Mouse (Mus musculus) embryo, embryonic 11 days (tissue): ENCODE data around the gene Slco1a1.
"Not testable (repeated sequence)": the region's sequence is repeated elsewhere in the genome, so short reads cannot be mapped to it uniquely, and the experiment has no call there.

ENCODE experiments used
- DNase-seq: peaks from one replicate; pipeline ENCODE4 v3.0.0-alpha.2; 2015

Slco1a1 gene

DNA sequence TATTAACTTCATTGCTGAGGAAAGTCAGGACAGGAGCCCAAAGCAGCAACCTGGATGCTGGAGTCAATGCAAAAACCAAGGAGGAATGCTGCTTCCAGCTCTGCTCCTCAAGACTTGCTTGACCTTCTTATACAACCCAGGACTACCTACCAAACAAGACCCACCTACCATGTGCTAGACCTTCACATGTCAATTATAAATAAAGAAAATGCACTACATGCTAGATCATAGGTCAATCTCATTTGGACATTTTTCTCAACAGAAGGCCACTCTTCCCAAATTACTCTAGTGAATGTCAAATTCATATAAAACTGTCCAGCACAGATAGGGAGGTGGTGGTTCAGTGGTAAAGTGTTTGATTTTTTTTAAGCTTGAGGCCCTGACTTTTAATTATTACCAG is at the start of gene Slco1a1:
Gene Slco1a1, minus strand, starts transcription at position 101 of the 400 bp plus-strand sequence.
- DNase-seq: no peak

DNA sequence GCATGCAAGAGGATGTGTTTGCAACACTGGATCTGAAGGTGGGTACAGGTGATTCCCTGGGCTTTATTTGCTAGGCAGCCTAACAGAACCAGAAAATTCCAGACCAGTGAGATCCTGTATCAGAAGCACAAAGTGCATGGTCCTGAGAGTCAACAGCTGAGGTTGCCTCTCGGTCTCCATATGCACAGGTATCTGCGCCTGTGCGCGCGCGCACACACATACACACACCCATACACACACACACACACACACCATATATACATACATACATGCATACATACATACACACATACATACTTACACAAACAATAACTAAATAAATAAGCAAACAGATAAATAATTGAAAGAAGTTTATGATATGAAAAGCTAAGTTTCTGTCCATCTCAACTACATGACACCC is 40.0 kb upstream of the Slco1a1 start:
- DNase-seq: no peak

GRCm38 (mm10) chr6:141984644-141985043 is 37.9 kb upstream of the Slco1a1 start:
- no peak for DNase-seq

GRCm38 (mm10) chr6:141962420-141962819 is 15.7 kb upstream of the Slco1a1 start:
- DNase-seq: no peak

GRCm38 (mm10) chr6:141961861-141962260 is 15.1 kb upstream of the Slco1a1 start:
- no peak for DNase-seq

GRCm38 (mm10) chr6:141960482-141960881 is 13.7 kb upstream of the Slco1a1 start:
- no peak for DNase-seq

- DNase-seq: no peak
Observed at GRCm38 (mm10) chr6:141940451-141940850, 6.3 kb downstream of the Slco1a1 start.

DNA sequence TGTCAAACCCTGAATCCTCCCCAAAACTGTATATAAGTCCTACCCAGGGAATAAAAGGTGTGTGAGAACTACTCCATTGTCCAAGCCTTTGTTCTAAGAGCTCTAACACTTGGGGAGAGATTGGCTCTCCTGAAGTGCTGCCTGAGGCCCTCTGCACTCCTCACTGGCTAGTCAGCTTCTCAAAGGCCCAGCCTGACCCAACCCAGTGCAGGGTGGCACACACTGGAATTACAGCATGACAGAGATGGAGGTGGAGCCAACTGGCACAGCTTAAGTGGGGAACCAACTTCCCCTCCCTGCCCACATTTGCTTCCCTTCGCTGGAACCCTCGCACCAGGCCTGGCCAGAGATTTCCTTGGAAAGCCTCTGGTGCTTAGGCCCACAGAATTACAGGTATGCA is 48.6 kb downstream of the Slco1a1 start:
- no peak for DNase-seq

DNA sequence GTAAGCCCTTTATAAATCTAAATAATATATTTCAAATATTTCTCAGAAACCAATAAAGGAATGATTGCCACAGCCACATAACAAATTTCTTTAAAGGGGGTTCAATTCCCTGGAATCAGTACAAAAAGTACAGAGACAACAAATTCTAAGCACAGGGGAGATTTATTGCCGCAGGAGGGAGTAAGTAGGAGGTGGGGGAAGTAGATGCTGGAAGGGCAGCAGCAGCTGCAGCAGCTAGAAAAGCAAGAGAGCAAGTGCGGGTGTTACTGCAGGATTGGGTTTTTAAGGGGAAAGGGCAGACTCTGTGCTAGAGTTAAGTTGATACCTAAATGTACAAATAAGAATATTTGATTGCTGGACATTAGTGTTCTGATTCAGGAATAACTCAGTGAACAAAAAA is 57.0 kb downstream of the Slco1a1 start:
- DNase-seq: no peak

DNA sequence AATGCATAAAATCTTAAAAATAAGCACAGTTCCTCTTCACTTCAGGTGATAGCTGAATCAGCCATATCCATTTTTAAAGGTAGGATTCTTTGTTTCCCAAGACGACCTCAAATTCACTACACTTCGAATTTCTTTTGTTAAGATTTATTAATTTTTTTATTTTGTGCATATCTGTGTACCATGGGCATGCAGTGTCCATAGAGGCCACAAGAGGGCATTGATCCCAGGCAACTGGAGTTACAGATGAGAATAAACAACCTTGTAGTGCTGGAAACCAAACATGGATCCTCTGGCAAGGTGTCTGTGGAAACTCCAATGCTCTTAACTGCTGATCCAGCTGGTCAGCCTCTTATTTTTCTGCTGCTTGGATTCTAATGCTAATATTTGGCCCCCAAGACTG is 58.5 kb downstream of the Slco1a1 start:
- no peak for DNase-seq

DNA sequence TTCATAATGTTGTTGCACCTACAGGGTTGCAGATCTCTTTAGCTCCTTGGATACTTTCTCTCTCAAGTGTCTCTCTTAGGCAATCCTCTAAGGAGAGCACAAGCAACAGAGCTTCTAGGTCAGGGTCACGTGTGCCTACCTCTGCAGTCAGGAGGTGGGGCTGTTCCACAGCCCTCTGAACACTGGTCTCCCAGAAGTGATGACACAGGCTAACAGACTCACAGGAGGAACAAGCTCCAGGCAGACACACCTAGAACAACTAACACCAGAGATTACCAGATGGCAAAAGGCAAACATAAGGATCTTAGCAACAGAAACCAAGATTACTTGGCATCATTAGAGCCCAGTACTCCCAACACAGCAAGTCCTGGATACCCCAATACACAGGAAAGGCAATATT is 64.2 kb downstream of the Slco1a1 start:
- no peak for DNase-seq

DNA sequence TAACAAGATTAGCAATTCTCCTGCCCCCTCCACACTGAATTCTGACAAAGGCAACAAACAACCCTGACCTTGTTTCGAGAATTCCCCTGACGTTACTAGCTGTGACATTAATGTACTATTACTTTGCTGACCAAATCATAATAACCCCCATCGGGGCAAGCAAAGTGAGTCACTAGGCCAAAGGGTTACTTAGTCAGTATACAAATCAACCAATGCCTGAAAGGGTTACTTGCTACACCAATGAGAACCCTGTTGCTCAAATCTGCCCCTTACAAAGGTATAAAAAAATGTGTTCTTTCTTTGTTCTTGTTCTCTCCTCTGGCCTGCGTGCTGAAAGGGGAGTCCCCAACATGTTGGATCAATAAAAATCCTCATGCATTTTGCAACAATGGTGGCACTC is 71.0 kb downstream of the Slco1a1 start:
- not testable (repeated sequence) for DNase-seq

- no peak for DNase-seq
Observed at GRCm38 (mm10) chr6:141871711-141872110, 75.1 kb downstream of the Slco1a1 start.

DNA sequence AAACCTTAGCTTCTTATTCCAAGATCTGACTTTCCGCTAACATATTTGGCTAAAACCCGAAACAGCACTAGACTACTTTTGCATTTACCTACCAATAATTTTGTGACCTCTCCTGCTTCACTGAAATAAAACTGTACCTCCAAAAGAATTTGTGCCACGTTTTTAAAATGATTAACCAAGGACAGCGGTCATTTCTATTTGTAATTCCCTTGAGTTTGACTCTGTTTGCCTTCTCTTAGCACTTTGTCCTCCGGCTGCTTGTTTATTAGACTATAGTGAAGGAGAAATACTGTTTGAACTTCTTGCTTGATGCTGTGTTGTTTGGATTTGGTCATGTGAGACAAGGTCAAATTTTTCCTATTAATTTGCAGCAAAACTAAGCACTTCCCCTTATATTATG is 78.0 kb downstream of the Slco1a1 start:
- no peak for DNase-seq

- DNase-seq: no peak
Observed at GRCm38 (mm10) chr6:141866026-141866425, 80.7 kb downstream of the Slco1a1 start.

DNA sequence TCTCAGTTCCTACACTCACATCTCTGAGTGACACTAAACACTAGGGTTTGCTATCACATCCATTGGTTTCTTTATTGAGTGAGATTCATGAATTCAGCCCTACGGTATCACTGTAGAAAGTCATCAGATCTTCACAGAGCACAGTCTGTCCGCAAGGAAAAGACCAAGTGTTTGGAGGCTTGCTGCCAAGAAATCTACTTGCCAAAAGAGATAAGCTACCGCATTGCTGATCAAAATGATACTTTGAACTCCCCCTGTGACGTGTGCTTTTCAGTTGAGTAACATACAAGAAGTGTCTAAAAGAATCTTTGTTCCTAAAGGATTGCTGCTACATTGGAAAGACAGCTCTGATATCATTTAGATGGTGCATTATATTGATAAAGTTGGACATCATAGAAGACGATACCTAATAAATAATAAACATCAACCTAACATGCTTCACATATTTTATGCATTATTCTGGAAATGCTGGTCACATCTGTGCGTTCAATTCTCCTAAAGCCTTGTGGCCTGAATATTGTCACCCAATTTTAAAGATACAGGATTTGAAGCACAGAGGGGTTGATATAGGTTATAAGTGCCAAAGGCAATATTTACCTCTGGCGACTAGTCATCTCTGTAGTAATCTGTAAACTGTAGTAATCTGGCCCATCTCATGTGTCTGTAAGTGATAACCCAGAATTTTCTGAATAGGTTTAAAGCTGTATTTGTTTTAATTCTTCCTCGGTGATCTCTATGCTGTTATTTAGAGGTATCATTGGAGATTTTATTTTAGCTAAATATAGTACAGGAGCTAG is 88.8 kb downstream of the Slco1a1 start:
- DNase-seq: no peak
